Mouse (Mus musculus) liver, embryonic 14.5 days (tissue): Measurements from ENCODE around the gene Pdlim4. TPM values are rescaled to one million over a fixed set of nuclear protein-coding genes. Genes with fewer than 3 reads are reported as not detected.

ENCODE experiments used
- ATAC-seq: fragments of 200-750 bp; cut with Nextera tagmentation; 2 replicates; pipeline ENCODE4 v1.8.0; 2017; ENCODE audit warnings: moderate number of reproducible peaks, mild to moderate bottlenecking, moderate library complexity; ENCODE audit not compliant: insufficient read depth
- DNase-seq, 3 experiments: peaks; one replicate each; pipeline ENCODE4 v3.0.0-alpha.2; 2012 to 2013; ENCODE audit warnings: low read depth in 3 of 3, low spot score in 3 of 3
- H3K27ac ChIP-seq: fragments of 300-500 bp; sonication (generic); 2 replicates; pipeline ENCODE4 v1.5.1; 2014; ENCODE audit warnings: moderate library complexity, mild to moderate bottlenecking, control low read depth, inconsistent platforms
- H3K27me3 ChIP-seq: fragments of 300-500 bp; sonication (generic); 2 replicates; pipeline ENCODE4 v1.6.1; 2014; ENCODE audit warnings: mild to moderate bottlenecking, low read length, moderate library complexity; ENCODE audit not compliant: control insufficient read depth, insufficient read depth
- H3K36me3 ChIP-seq: fragments of 300-500 bp; sonication (generic); replicated peaks from 2 replicates; pipeline ENCODE4 v1.6.1; 2014; ENCODE audit warnings: low read depth; ENCODE audit not compliant: control insufficient read depth, insufficient read depth
- H3K4me1 ChIP-seq, 2 experiments: fragments of 200-500 bp in 1 of 2; fragments of 300-500 bp in 1 of 2; sonication (generic) in 1 of 2; replicated peaks; 2 replicates each; pipeline ENCODE4 v1.6.1; 2012 to 2014; ENCODE audit warnings: antibody characterized with exemption in 1 of 2, inconsistent platforms in 1 of 2, low read length in 1 of 2; ENCODE audit not compliant: control insufficient read depth in 2 of 2, insufficient read depth in 2 of 2
- H3K4me2 ChIP-seq: fragments of 300-500 bp; sonication (generic); 2 replicates; pipeline ENCODE4 v1.6.1; 2014; ENCODE audit warnings: low read depth, mild to moderate bottlenecking, control low read depth, moderate library complexity
- H3K4me3 ChIP-seq, 2 experiments: fragments of 200-500 bp in 1 of 2; fragments of 300-500 bp in 1 of 2; sonication (generic) in 1 of 2; 2 replicates each; pipeline ENCODE4 v1.5.1; 2012 to 2014; ENCODE audit warnings: low read depth in 2 of 2, low read length in 2 of 2, mild to moderate bottlenecking in 2 of 2, control low read depth in 1 of 2, inconsistent platforms in 1 of 2, moderate library complexity in 1 of 2; ENCODE audit not compliant: insufficient read depth in 1 of 2
- H3K9ac ChIP-seq: fragments of 300-500 bp; sonication (generic); replicated peaks from 2 replicates; pipeline ENCODE4 v1.6.1; 2014; ENCODE audit warnings: mild to moderate bottlenecking, control low read depth, moderate library complexity
- H3K9me3 ChIP-seq: fragments of 300-500 bp; sonication (generic); 2 replicates; pipeline ENCODE4 v1.6.1; 2016; ENCODE audit warnings: low read length, mixed read lengths; ENCODE audit not compliant: control insufficient read depth
- CTCF ChIP-seq: IDR thresholded peaks from 2 replicates; pipeline ENCODE4 v1.5.1; 2016; ENCODE audit warnings: antibody characterized with exemption, low read depth, control low read depth
- EP300 ChIP-seq: IDR thresholded peaks from 2 replicates; pipeline ENCODE4 v1.6.1; 2016; ENCODE audit warnings: antibody characterized with exemption, low read depth
- WGBS: fragments of 180-500 bp; shearing (Covaris S2); extraction: QIAGEN DNeasy Blood & Tissue Kit; methylation state at CpG from one replicate; pipeline ENCODE4 v1.1.7; 2014; ENCODE audit not compliant: insufficient replicate concordance; 5-methylcytosine and 5-hydroxymethylcytosine counted together
- polyA plus RNA-seq, 2 experiments: library from polyadenylated mRNA; depleted of rRNA in 1 of 2; stranded (reverse) in 1 of 2; unstranded in 1 of 2; fragments of >200 nt; fragmentation: Nextera tagmentation in 1 of 2; extraction: Ambion mirVana in 1 of 2; gene quantifications; 2 replicates each; pipeline versions ENCODE4 v1.2.1 to v1.2.3; 2012 to 2014

Gene Pdlim4
- polyA plus RNA-seq, 2 experiments = 2.1 to 2.4 TPM

DNA sequence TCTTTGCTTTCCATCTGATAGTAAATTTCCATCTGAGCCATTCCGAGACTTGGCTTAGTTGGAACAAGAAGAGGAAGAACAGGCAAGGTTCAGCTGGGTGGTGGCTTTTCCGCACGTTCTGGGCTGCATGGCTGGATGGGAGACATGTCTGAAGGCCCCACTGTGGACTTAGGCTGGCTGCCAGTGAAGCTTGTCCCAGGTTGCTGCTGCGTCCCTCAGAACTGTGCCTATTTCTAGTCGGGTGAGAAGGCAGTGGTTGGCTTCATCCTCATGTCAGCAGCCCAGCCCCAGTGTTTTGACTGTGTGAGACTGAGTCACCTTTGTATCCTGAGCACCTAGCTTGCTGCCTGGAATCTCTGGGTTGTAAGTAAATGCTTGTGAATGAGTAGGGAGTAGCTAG, 40.1 kb upstream of the Pdlim4 start:
- H3K9me3 ChIP-seq = no peaks in the 10 kb centered on the region
- H3K9ac ChIP-seq = no peak overlapping the region
- TF ChIP-seq EP300 (no peak), CTCF (no peak)
- no peak overlapping the region for H3K4me3 ChIP-seq
- H3K27ac ChIP-seq = no peak overlapping the region
- H3K27me3 ChIP-seq = no peaks in the 10 kb centered on the region
- no peak for ATAC-seq
- no peak overlapping the region for H3K4me2 ChIP-seq
- 64% methylated on average over 5 of the region's 5 CpGs for WGBS
- H3K36me3 ChIP-seq = no peaks in the 10 kb centered on the region
- peaks cover 0 to 4% of the 10 kb centered on the region in 2 experiments; a peak in 2 of 4 replicates for H3K4me1 ChIP-seq
- DNase-seq = no peak

DNA sequence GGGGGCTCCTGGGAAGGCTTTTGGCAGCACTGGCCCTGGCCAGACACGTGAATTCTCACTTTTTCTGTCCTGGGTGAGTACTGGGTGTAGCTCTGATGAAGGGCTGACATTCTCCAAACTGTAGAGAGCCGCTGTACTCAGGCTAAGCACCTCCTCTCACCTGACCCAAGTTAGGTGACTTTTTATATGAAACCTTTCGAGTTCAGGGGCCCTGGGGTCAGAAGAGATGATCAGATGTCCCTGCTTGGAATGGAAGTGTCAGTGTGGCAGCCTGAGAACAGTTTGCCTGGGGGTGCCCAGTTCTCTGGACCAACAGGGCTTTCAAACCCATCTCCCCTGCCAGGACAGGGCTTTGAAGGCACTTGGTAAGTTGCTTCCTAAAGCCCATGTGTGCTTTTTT, 39.3 kb upstream of the Pdlim4 start:
- Histone ChIP-seq H3K27me3 (no peaks in the 10 kb centered on the region), H3K4me2 (no peak overlapping the region), H3K4me1 (peaks cover 0 to 4% of the 10 kb centered on the region in 2 experiments; a peak in 2 of 4 replicates), H3K4me3 (no peak overlapping the region), H3K27ac (no peak overlapping the region), H3K9me3 (no peaks in the 10 kb centered on the region), H3K9ac (no peak overlapping the region), H3K36me3 (no peaks in the 10 kb centered on the region)
- TF ChIP-seq CTCF (no peak), EP300 (no peak)
- ATAC-seq (no peak), DNase-seq (no peak)
- 39% methylated on average over 3 of the region's 3 CpGs for WGBS

DNA sequence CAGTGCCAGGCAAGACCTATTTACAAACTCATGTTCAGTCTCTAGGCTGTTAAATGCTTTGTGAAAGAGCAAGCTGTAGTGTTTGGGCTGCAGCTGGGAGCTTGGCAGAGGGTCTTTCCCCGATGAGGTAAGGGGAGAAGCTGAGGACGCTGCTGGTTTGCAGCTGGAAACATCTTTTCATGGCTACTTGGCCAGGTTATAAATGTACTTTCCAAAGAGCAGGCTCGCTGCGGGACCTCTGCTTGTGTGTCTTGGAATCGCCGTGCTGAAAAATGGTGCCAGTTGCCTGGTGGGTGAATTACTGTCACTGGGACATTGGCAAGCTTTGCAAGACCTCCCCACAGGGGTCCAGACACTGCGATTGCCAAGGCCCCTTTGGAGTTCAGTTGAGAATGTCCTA, 38.4 kb upstream of the Pdlim4 start:
- no peak for ATAC-seq
- H3K36me3 ChIP-seq = no peaks in the 10 kb centered on the region
- WGBS = 69% methylated on average over 7 of the region's 7 CpGs

DNA sequence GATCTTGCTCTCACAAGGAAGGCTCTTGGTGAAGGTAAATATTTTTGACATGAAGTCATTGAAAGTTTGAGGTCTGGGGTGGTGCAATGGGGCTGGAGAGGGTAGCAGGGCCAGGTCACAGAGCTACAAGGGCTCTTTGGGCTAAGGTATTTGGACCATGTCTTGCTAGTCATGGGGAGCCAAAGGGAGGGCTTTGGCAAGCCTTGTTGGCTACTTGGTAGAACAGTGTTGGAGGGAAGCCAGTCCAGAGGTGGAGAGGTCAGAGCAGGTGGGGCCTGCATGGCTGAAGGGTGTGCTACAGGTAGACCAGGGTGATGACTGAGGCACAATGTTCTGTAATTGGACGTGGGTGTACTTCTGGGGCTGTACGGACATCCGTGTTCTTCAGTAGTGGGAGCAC, 37.9 kb upstream of the Pdlim4 start:
- no peaks in the 10 kb centered on the region for H3K9me3 ChIP-seq
- H3K36me3 ChIP-seq = no peaks in the 10 kb centered on the region
- H3K27ac ChIP-seq = no peak overlapping the region
- 0 out of 4 replicates have a peak, but pooled peaks cover 0 to 1% of the 10 kb centered on the region in 2 experiments for H3K4me1 ChIP-seq
- peaks cover 6% of the 10 kb centered on the region for H3K27me3 ChIP-seq
- no peak for ATAC-seq
- no peak for DNase-seq
- TF ChIP-seq CTCF (no peak), EP300 (no peak)
- H3K4me3 ChIP-seq = no peak overlapping the region
- WGBS = 70% methylated on average over 3 of the region's 3 CpGs
- no peak overlapping the region for H3K9ac ChIP-seq
- H3K4me2 ChIP-seq = no peak overlapping the region

More for the DNA sequence above, 38.4 kb upstream of the Pdlim4 start:
- Histone ChIP-seq H3K9me3 (no peaks in the 10 kb centered on the region), H3K4me1 (peaks cover 0 to 1% of the 10 kb centered on the region in 2 experiments; a peak in 1 of 4 replicates), H3K4me2 (no peak overlapping the region), H3K4me3 (no peak overlapping the region), H3K27ac (no peak overlapping the region), H3K9ac (no peak overlapping the region), H3K27me3 (peaks cover under 1% of the 10 kb centered on the region; the same call in 1 of the 2 replicates)
- TF ChIP-seq EP300 = no peak
- no peak for TF ChIP-seq CTCF
- no peak for DNase-seq

DNA sequence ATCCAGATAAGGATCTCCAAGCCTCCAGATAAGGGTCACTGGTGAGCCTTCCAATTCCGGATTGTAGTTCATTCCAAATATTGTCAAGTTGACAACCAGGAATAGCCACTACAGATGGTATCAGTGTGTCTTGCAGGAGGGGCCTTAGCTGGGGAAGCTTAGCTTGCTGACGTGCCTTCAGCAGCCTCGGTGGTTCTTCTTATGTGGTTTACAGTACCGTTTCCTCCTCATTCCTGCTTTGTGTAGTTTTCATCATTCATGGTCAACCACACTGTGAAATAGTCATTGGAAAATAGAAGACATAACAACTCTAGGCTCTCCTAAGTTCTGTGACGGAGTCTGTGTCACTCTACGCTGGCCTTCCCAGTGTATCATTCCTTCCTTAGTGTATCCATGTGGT, 36.2 kb upstream of the Pdlim4 start:
- H3K4me1 ChIP-seq = peaks cover 0 to 4% of the 10 kb centered on the region in 2 experiments; a peak in 2 of 4 replicates
- no peaks in the 10 kb centered on the region for H3K9me3 ChIP-seq
- no peak for TF ChIP-seq EP300
- no peak for TF ChIP-seq CTCF
- no peak for DNase-seq
- WGBS = 50% methylated on average over 6 of the region's 6 CpGs
- no peak overlapping the region for H3K27ac ChIP-seq
- ATAC-seq = no peak
- H3K4me3 ChIP-seq = no peak overlapping the region
- H3K36me3 ChIP-seq = no peaks in the 10 kb centered on the region
- no peak overlapping the region for H3K9ac ChIP-seq
- H3K27me3 ChIP-seq = peaks cover 22% of the 10 kb centered on the region
- no peak overlapping the region for H3K4me2 ChIP-seq
